Mouse (Mus musculus): ENCODE measurements around the gene Gp1ba. TPM values are rescaled to one million over a fixed set of nuclear protein-coding genes. Genes with fewer than 3 reads are reported as not detected.

Gp1ba gene
- total and polyA plus RNA-seq, 3 experiments, result 0.25 to 0.84 TPM; not detected in 1

GRCm38 (mm10) chr11:70687601-70688199, 48.8 kb downstream of the Gp1ba start, which contains the start of gene Camta2:
Camta2 (minus strand) TSS chr11:70688105.
- Histone ChIP-seq H3K4me1 (ENCODE audit: control insufficient read depth in 1 of 2, insufficient read depth in 2 of 2) (peaks cover 0 to 56% of the 10 kb centered on the region in 2 experiments; a peak in 3 of 4 replicates), H3K4me3 (replicated peaks in 1 of 3; ENCODE audit: low read depth in 2 of 3, low read length in 2 of 3, poor library complexity in 1 of 3) (peak within 1 kb of the TSS; percentile 71 to 81 (median 76)), H3K79me2 (replicated peaks; ENCODE audit: control insufficient read depth, extremely low read depth, insufficient read depth, poor library complexity, severe bottlenecking) (no peaks in the 10 kb centered on the region), H3K9ac (ENCODE audit: insufficient read depth, low read depth) (peak within 1 kb of the TSS; percentile 79), H3K27me3 (replicated peaks) (no peaks in the 10 kb centered on the region), H3K4me2 (ENCODE audit: insufficient read depth, low read depth, poor library complexity, severe bottlenecking) (peak within 1 kb of the TSS; percentile 76), H3K9me3 (replicated peaks; ENCODE audit: low read length) (no peaks in the 10 kb centered on the region), H3K36me3 (replicated peaks in 1 of 2; ENCODE audit: control insufficient read depth in 1 of 2, insufficient read depth in 1 of 2, low read length in 1 of 2) (peaks cover 14 to 35% of the 10 kb centered on the region in 2 experiments), H3K27ac (ENCODE audit: insufficient read depth, low read depth) (peak within 1 kb of the TSS; percentile 1; the same call in 1 of the 2 replicates)
- dilution Hi-C loops (cut with MboI; ENCODE audit: extremely low pct_ligation_motif_present, extremely low pct_unique_long_range_greater_than_20kb, low sequenced_read_pairs) (no loop called here), in situ Hi-C loops (cut with MboI; ENCODE audit: low pct_ligation_motif_present, low pct_unique_long_range_greater_than_20kb, low sequenced_read_pairs) (loop anchor here (5.0 kb wide), 1 partner anchor 70 kb away; no protein-coding TSS in a partner anchor)
- peak; percentile 71 for DNase-seq (ENCODE audit: extremely low read depth)
- TF ChIP-seq TCF12 (IDR thresholded peaks at IDR 0.05; ENCODE audit: low read depth, low read length) (peak; percentile 28; the same call in 1 of the 2 replicates), MAZ (IDR thresholded peaks at IDR 0.05; ENCODE audit: low read depth, low read length) (peak; percentile 97), KAT2A (IDR thresholded peaks at IDR 0.05; ENCODE audit: insufficient replicate concordance, low read length) (no peak), MYC (IDR thresholded peaks at IDR 0.05; ENCODE audit: low read depth, low read length) (no peak), ZMIZ1 (IDR thresholded peaks at IDR 0.05; ENCODE audit: low read depth, low read length) (peak; percentile 53; the same call in 1 of the 2 replicates), MXI1 (IDR thresholded peaks at IDR 0.05; ENCODE audit: low read depth, low read length) (peak; percentile 33; the same call in 1 of the 2 replicates), HCFC1 (IDR thresholded peaks at IDR 0.05; ENCODE audit: low read depth, low read length) (peak; percentile 46), CTCF (conservative IDR thresholded peaks at IDR 0.05 in 1 of 2, IDR thresholded peaks at IDR 0.05 in 1 of 2; ENCODE audit: low read depth in 2 of 2, low read length in 2 of 2) (peak; percentile 6 to 77; a peak in 2 of 4 replicates), POLR2A (IDR thresholded peaks at IDR 0.05; ENCODE audit: low read depth, low read length) (peak; percentile 76), UBTF (IDR thresholded peaks at IDR 0.05; ENCODE audit: low read depth, low read length) (peak; percentile 14; the same call in 1 of the 2 replicates), MAX (IDR thresholded peaks at IDR 0.05; ENCODE audit: low read length) (0 out of 2 replicates have a peak, but pooled peaks have one; percentile 8), SMC3 (IDR thresholded peaks at IDR 0.05; ENCODE audit: low read depth, low read length) (peak; percentile 49), ELF1 (IDR thresholded peaks at IDR 0.05; ENCODE audit: low read depth, low read length) (peak; percentile 65), SIN3A (IDR thresholded peaks at IDR 0.05; ENCODE audit: low read length) (0 out of 2 replicates have a peak, but pooled peaks have one; percentile 32), POLR2AphosphoS2 (IDR thresholded peaks at IDR 0.05; ENCODE audit: low read depth, low read length) (no peak), EP300 (IDR thresholded peaks at IDR 0.05; ENCODE audit: low read length) (no peak), E2F4 (IDR thresholded peaks at IDR 0.05; ENCODE audit: insufficient replicate concordance, low read depth, low read length) (no peak), RCOR1 (conservative IDR thresholded peaks at IDR 0.05; ENCODE audit: low read depth, low read length) (no peak), ETS1 (conservative IDR thresholded peaks at IDR 0.05; ENCODE audit: low read depth, low read length) (peak; percentile 3), IRF4 (IDR thresholded peaks at IDR 0.05; ENCODE audit: low read depth, low read length) (peak; percentile 47), JUN (IDR thresholded peaks at IDR 0.05; ENCODE audit: insufficient read depth, low read depth, low read length) (no peak), MEF2A (IDR thresholded peaks at IDR 0.05; ENCODE audit: borderline replicate concordance, low read depth, low read length) (no peak; the same call in 1 of the 2 replicates), RAD21 (IDR thresholded peaks at IDR 0.05; ENCODE audit: low read depth, low read length) (no peak; the same call in 1 of the 2 replicates), TBP (conservative IDR thresholded peaks at IDR 0.05; ENCODE audit: low read depth, low read length) (0 out of 2 replicates have a peak, but pooled peaks have one; percentile 26), ZC3H11A (IDR thresholded peaks at IDR 0.05; ENCODE audit: low read depth, low read length) (no peak), GABPA (IDR thresholded peaks at IDR 0.05; ENCODE audit: insufficient replicate concordance, low read depth, low read length) (no peak), NELFE (IDR thresholded peaks at IDR 0.05; ENCODE audit: low read depth, low read length) (peak; percentile 77), ZNF384 (IDR thresholded peaks at IDR 0.05; ENCODE audit: low read depth, low read length) (no peak)

All from CH12.LX (cell line).